Mouse (Mus musculus): ENCODE measurements around the gene Itgb8. TPM values are rescaled to one million over a fixed set of nuclear protein-coding genes. Genes with fewer than 3 reads are reported as not detected.

Gene Itgb8
- polyA plus RNA-seq, 1 experiment from 2014 or later = 11.8 TPM

DNA sequence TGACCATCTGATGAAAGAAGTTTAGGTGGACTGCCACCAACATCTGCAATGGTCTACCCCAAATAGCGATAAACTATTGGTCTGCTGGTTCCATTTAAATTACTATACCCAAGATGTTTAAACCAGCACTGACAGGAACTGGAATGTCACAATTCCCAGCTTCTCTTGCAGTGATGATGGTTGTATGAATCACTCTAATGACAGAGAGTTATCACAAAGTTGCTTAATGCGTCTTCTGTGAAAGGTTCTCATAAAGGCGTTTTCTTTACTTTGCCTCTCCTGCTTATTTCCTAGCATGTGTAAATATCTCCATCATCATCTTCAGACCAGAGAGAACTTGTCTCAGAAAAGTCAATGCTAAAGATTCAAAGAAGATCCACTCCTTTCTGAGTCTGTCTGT, 23.4 kb downstream of the Itgb8 start:
- Histone ChIP-seq H3K4me1 (ENCODE audit: control insufficient read depth, insufficient read depth, low read length) (no peaks in the 10 kb centered on the region), H3K36me3 (ENCODE audit: control insufficient read depth, insufficient read depth, low read length) (no peaks in the 10 kb centered on the region), H3K27ac (ENCODE audit: low read depth, low read length) (no peak overlapping the region), H3K4me3 (ENCODE audit: low read depth, low read length) (no peak overlapping the region), H3K9ac (replicated peaks; ENCODE audit: low read depth, low read length) (no peak overlapping the region), H3K9me3 (ENCODE audit: control insufficient read depth, low read length) (no peaks in the 10 kb centered on the region), H3K27me3 (ENCODE audit: control insufficient read depth, insufficient read depth, low read length) (no peaks in the 10 kb centered on the region), H3K4me2 (ENCODE audit: low read depth, low read length) (no peak overlapping the region)
- ATAC-seq (ENCODE audit: low read depth) = no peak
- WGBS = 96% methylated on average over 3 of the region's 3 CpGs

DNA sequence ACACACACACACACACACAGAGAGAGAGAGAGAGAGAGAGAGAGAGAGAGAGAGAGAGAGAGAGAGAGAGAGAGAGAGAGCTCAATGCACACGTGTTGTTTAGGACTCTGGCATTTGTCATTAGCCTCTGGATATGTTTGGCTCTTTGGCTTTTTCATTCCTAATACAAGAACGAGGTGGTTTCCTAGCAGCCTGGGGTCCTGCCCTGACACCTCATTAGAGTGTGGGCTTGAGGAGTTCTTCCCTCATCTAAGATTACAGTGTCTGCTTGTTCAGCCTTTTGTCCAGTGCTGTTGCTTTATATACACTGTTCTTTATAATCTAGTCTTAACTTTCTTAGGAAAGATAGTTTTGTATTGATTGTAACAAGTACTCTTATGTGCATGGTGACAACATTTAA, 27.1 kb downstream of the Itgb8 start:
- no peak overlapping the region for H3K4me3 ChIP-seq (ENCODE audit: low read depth, low read length)
- no peak overlapping the region for H3K9ac ChIP-seq (replicated peaks; ENCODE audit: low read depth, low read length)
- WGBS = 49% methylated on average over 2 of the region's 2 CpGs
- no peaks in the 10 kb centered on the region for H3K4me1 ChIP-seq (ENCODE audit: control insufficient read depth, insufficient read depth, low read length)
- ATAC-seq (ENCODE audit: low read depth) = no peak
- no peak overlapping the region for H3K27ac ChIP-seq (ENCODE audit: low read depth, low read length)
- H3K27me3 ChIP-seq (ENCODE audit: control insufficient read depth, insufficient read depth, low read length) = no peaks in the 10 kb centered on the region
- no peaks in the 10 kb centered on the region for H3K36me3 ChIP-seq (ENCODE audit: control insufficient read depth, insufficient read depth, low read length)
- H3K9me3 ChIP-seq (ENCODE audit: control insufficient read depth, low read length) = no peaks in the 10 kb centered on the region
- no peak overlapping the region for H3K4me2 ChIP-seq (ENCODE audit: low read depth, low read length)

DNA sequence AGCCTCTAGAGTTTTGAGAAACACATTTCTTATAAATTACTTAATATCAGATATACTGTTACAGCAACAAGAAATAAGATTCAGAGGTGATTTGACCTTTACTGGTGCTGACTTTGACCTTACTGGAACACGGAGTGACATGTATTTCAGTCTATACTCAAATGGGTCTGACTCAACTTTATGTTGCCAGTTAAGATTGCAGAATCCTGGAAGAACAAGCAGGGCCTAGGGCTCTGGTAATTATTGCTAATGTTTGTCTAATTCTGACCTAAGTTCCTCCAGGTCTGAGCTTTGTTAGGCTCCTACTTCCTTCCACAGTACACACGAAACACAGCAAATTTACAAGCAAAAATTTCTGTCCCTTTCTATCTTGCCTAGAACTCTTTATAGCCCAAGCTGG, 28.0 kb downstream of the Itgb8 start:
- WGBS = 79% methylated on average over 2 of the region's 2 CpGs
- H3K27me3 ChIP-seq (ENCODE audit: control insufficient read depth, insufficient read depth, low read length) = no peaks in the 10 kb centered on the region
- no peak overlapping the region for H3K27ac ChIP-seq (ENCODE audit: low read depth, low read length)
- H3K9ac ChIP-seq (replicated peaks; ENCODE audit: low read depth, low read length) = no peak overlapping the region
- no peak for ATAC-seq (ENCODE audit: low read depth)
- H3K4me1 ChIP-seq (ENCODE audit: control insufficient read depth, insufficient read depth, low read length) = no peaks in the 10 kb centered on the region
- no peaks in the 10 kb centered on the region for H3K9me3 ChIP-seq (ENCODE audit: control insufficient read depth, low read length)
- no peak overlapping the region for H3K4me3 ChIP-seq (ENCODE audit: low read depth, low read length)
- no peaks in the 10 kb centered on the region for H3K36me3 ChIP-seq (ENCODE audit: control insufficient read depth, insufficient read depth, low read length)
- H3K4me2 ChIP-seq (ENCODE audit: low read depth, low read length) = no peak overlapping the region

DNA sequence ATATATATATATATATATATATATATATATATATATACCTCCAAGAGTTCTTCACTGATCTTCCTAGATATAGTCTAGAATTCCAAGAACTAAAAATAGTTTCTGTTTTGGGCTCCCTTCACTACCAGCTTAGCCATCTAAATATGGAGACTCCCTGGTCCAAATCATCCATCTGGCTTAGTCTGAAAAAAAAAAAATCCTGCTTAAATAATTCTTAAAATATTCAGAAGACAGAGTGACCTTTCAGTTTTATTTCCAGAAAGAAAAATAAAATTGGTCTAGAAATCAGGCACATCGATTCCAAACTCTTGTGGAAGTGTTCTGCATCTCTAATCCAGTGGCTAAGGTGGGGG, 28.6 kb downstream of the Itgb8 start:
- Histone ChIP-seq H3K27me3 (ENCODE audit: control insufficient read depth, insufficient read depth, low read length) (no peaks in the 10 kb centered on the region), H3K9ac (replicated peaks; ENCODE audit: low read depth, low read length) (no peak overlapping the region), H3K27ac (ENCODE audit: low read depth, low read length) (no peak overlapping the region), H3K4me3 (ENCODE audit: low read depth, low read length) (no peak overlapping the region), H3K9me3 (ENCODE audit: control insufficient read depth, low read length) (no peaks in the 10 kb centered on the region), H3K36me3 (ENCODE audit: control insufficient read depth, insufficient read depth, low read length) (no peaks in the 10 kb centered on the region), H3K4me2 (ENCODE audit: low read depth, low read length) (no peak overlapping the region), H3K4me1 (ENCODE audit: control insufficient read depth, insufficient read depth, low read length) (no peaks in the 10 kb centered on the region)
- ATAC-seq (ENCODE audit: low read depth) = no peak
- WGBS = 88% methylated on average over 1 of the region's 1 CpGs

DNA sequence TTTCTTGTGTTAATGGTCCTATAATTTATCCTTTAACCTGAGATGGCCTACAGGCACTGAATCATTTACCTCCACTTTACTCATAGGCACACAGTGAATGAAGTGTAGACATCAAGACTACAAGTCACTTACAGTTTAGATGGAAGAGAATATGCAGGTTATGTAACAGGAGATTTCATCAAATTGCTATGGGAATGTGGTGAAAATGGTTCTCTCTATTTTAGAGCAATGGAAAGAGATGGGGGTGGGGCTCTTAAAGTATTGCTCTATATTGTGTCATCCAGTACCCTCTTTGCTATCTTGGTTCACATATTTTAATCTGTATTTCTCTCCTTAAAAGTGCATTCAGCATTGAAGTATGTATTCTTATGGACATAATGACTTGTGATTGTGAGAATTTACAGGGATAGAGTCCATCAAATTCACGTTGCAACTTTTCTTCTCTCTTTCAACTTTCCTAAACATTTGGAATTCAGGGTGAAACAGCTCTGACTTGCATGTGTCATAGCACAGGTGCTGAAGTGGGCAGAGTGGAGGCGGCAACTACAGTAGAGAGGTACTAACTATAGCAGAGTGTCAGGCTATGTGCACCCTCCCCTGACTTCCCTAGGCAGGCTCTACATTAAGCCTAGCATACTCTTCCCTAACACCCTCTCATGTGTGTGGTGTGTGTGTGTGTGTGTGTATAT, 29.1 kb downstream of the Itgb8 start:
- WGBS = 94% methylated on average over 2 of the region's 2 CpGs
- no peak for ATAC-seq (ENCODE audit: low read depth)
- H3K4me1 ChIP-seq (ENCODE audit: control insufficient read depth, insufficient read depth, low read length) = no peaks in the 10 kb centered on the region

DNA sequence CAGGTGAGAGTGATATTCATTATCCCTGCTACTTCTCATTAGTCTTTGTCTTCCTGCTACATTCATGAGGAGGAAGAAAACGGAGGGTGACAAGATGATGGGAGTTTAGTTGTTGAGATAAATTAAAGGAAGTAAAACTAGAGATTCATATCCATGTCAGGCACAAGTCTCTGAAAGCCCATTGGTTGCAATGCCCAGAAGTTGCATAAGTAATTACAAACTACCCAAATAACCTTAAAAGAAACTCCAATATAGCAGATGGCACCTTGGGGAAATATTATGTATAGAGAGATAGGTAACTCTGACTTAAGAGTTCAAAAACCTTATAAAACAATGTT, 31.2 kb downstream of the Itgb8 start:
- Histone ChIP-seq H3K36me3 (ENCODE audit: control insufficient read depth, insufficient read depth, low read length) (no peaks in the 10 kb centered on the region), H3K4me1 (ENCODE audit: control insufficient read depth, insufficient read depth, low read length) (no peaks in the 10 kb centered on the region), H3K27ac (ENCODE audit: low read depth, low read length) (no peak overlapping the region), H3K4me3 (ENCODE audit: low read depth, low read length) (no peak overlapping the region), H3K9ac (replicated peaks; ENCODE audit: low read depth, low read length) (no peak overlapping the region), H3K27me3 (ENCODE audit: control insufficient read depth, insufficient read depth, low read length) (no peaks in the 10 kb centered on the region), H3K9me3 (ENCODE audit: control insufficient read depth, low read length) (no peaks in the 10 kb centered on the region), H3K4me2 (ENCODE audit: low read depth, low read length) (no peak overlapping the region)
- ATAC-seq (ENCODE audit: low read depth) = no peak
- 72% methylated on average over 1 of the region's 1 CpGs for WGBS

More for the DNA sequence above, 29.1 kb downstream of the Itgb8 start:
- Histone ChIP-seq H3K4me3 (ENCODE audit: low read depth, low read length) (no peak overlapping the region), H3K9me3 (ENCODE audit: control insufficient read depth, low read length) (no peaks in the 10 kb centered on the region), H3K27me3 (ENCODE audit: control insufficient read depth, insufficient read depth, low read length) (no peaks in the 10 kb centered on the region), H3K27ac (ENCODE audit: low read depth, low read length) (no peak overlapping the region), H3K4me2 (ENCODE audit: low read depth, low read length) (no peak overlapping the region), H3K36me3 (ENCODE audit: control insufficient read depth, insufficient read depth, low read length) (no peaks in the 10 kb centered on the region), H3K9ac (replicated peaks; ENCODE audit: low read depth, low read length) (no peak overlapping the region)

DNA sequence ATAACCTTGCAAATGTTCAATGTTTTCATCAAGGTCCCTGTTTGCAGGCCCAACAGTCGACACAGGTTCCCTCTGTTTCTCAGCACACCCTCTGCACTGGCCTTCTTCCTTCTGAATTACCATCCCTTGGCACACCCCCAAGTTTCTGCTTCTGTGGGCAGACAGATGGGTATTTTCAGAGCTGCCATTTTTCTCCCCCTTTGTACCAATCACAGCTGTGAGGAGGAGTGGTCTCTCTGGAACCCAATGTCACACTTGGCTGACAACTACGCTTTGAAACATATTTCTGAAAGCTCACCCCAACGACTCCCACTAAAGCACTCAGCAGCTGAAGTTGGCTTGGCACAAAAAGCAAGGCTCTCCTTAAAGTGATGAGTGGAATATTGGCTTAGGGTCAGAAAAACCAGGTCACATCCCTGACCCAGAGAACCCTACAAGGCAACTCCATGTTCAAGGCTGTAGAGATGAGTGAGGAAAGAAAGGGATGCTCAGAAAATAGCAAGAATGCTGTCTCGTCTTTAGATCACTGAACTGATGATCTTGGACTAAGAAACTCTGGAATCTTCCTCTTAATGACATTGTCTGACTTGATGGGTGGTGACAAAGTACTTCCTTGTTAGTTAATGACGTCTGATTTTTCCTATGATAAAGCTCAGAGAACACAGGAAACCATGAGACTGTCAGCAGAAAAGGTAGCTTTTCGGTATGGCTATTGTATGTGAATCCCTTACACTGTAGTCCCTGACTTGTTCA, 31.7 kb downstream of the Itgb8 start:
- Histone ChIP-seq H3K27ac (ENCODE audit: low read depth, low read length) (no peak overlapping the region), H3K4me3 (ENCODE audit: low read depth, low read length) (no peak overlapping the region), H3K4me1 (ENCODE audit: control insufficient read depth, insufficient read depth, low read length) (no peaks in the 10 kb centered on the region), H3K9me3 (ENCODE audit: control insufficient read depth, low read length) (no peaks in the 10 kb centered on the region), H3K36me3 (ENCODE audit: control insufficient read depth, insufficient read depth, low read length) (no peaks in the 10 kb centered on the region), H3K4me2 (ENCODE audit: low read depth, low read length) (no peak overlapping the region), H3K9ac (replicated peaks; ENCODE audit: low read depth, low read length) (no peak overlapping the region), H3K27me3 (ENCODE audit: control insufficient read depth, insufficient read depth, low read length) (no peaks in the 10 kb centered on the region)
- ATAC-seq (ENCODE audit: low read depth) = peak; percentile 70
- 66% methylated on average over 6 of the region's 6 CpGs for WGBS

DNA sequence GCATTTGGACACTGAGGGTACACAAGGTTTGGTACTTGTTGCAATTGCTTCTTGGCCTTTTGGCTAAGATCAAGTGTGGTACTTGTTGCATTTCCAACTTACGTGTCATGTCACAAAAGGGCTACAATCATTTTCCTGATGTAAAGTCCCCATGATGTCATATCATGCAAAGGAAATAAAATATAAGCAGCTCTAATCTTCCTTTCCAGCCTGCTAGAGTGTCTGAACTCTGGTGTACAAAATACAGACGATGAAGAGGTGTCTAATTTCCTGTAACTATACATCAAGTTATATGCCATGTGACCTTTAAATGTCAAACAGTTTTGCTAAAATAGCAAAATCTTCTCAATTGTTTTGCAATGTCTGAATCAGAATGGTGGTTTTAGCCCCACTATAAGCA, 34.2 kb downstream of the Itgb8 start:
- no peaks in the 10 kb centered on the region for H3K36me3 ChIP-seq (ENCODE audit: control insufficient read depth, insufficient read depth, low read length)
- no peaks in the 10 kb centered on the region for H3K4me1 ChIP-seq (ENCODE audit: control insufficient read depth, insufficient read depth, low read length)
- H3K27ac ChIP-seq (ENCODE audit: low read depth, low read length) = no peak overlapping the region
- H3K9me3 ChIP-seq (ENCODE audit: control insufficient read depth, low read length) = no peaks in the 10 kb centered on the region
- H3K9ac ChIP-seq (replicated peaks; ENCODE audit: low read depth, low read length) = no peak overlapping the region
- H3K27me3 ChIP-seq (ENCODE audit: control insufficient read depth, insufficient read depth, low read length) = no peaks in the 10 kb centered on the region
- ATAC-seq (ENCODE audit: low read depth) = no peak
- H3K4me3 ChIP-seq (ENCODE audit: low read depth, low read length) = no peak overlapping the region
- WGBS = 88% methylated on average over 2 of the region's 2 CpGs
- H3K4me2 ChIP-seq (ENCODE audit: low read depth, low read length) = no peak overlapping the region

DNA sequence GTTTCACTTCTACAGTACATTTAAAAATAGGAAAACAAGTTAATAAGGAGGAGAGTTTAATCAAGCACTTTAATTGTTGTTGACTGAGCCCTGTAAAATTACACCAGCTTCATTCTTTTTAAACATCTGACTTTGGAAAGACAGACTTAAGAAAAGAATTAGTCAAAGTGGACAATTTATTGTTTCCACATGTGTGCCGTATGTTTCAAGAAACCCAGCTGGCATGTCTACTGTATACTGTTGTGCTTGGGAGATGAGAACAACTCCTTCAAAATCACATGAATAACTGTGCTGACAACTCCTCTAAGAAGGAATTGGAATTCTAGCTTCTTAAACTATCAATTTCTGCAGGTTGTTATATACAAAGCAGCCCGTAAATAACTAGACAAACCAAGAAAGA, 35.8 kb downstream of the Itgb8 start:
- Histone ChIP-seq H3K4me3 (ENCODE audit: low read depth, low read length) (no peak overlapping the region), H3K27me3 (ENCODE audit: control insufficient read depth, insufficient read depth, low read length) (no peaks in the 10 kb centered on the region), H3K36me3 (ENCODE audit: control insufficient read depth, insufficient read depth, low read length) (no peaks in the 10 kb centered on the region), H3K9me3 (ENCODE audit: control insufficient read depth, low read length) (no peaks in the 10 kb centered on the region), H3K9ac (replicated peaks; ENCODE audit: low read depth, low read length) (no peak overlapping the region), H3K4me2 (ENCODE audit: low read depth, low read length) (no peak overlapping the region), H3K4me1 (ENCODE audit: control insufficient read depth, insufficient read depth, low read length) (no peaks in the 10 kb centered on the region), H3K27ac (ENCODE audit: low read depth, low read length) (no peak overlapping the region)
- WGBS = 86% methylated on average over 2 of the region's 2 CpGs
- no peak for ATAC-seq (ENCODE audit: low read depth)
